Mouse (Mus musculus) CD4-positive, CD25-positive, alpha-beta regulatory T cell, adult 2 months (primary cell): ENCODE measurements around the gene Kansl3.
A peak's percentile ranks its signal among the peaks of the same experiment; 100 is the strongest.

Experiments
- DNase-seq: peaks from one replicate; pipeline ENCODE4 v3.0.0-alpha.2; 2012; ENCODE audit warnings: low read depth, low spot score

The Kansl3 gene

GRCm38 (mm10) chr1:36368969-36369645, at the start of gene Kansl3:
TSS of gene Kansl3 (minus strand) at chr1:36369181.
- peak; percentile 95 for DNase-seq

- DNase-seq = no peak
Measured at GRCm38 (mm10) chr1:36404531-36404930, 35.5 kb upstream of the Kansl3 start.

GRCm38 (mm10) chr1:36401509-36401908, 32.5 kb upstream of the Kansl3 start:
- DNase-seq = no peak

GRCm38 (mm10) chr1:36397041-36397440, 28.1 kb upstream of the Kansl3 start:
- no peak for DNase-seq

- DNase-seq = no peak
Measured at GRCm38 (mm10) chr1:36379582-36379981, 10.6 kb upstream of the Kansl3 start.

- no peak for DNase-seq
Measured at GRCm38 (mm10) chr1:36378880-36379279, 9.9 kb upstream of the Kansl3 start.

GRCm38 (mm10) chr1:36371934-36372845, 3.2 kb upstream of the Kansl3 start, which contains the start of gene Fer1l5:
TSS of gene Fer1l5 (plus strand) at chr1:36372291.
- no peak for DNase-seq

GRCm38 (mm10) chr1:36370918-36371317, 1.9 kb upstream of the Kansl3 start:
- DNase-seq = no peak

GRCm38 (mm10) chr1:36368112-36368968, 641 bp downstream of the Kansl3 start:
- DNase-seq = peak; percentile 64

GRCm38 (mm10) chr1:36367698-36368097, 1.3 kb downstream of the Kansl3 start:
- DNase-seq = no peak

- no peak for DNase-seq
Measured at GRCm38 (mm10) chr1:36356955-36357695, 11.9 kb downstream of the Kansl3 start.

GRCm38 (mm10) chr1:36352351-36352750, 16.6 kb downstream of the Kansl3 start:
- no peak for DNase-seq

GRCm38 (mm10) chr1:36342547-36342946, 26.4 kb downstream of the Kansl3 start:
- DNase-seq = no peak

GRCm38 (mm10) chr1:36332955-36333887, 35.8 kb downstream of the Kansl3 start:
- no peak for DNase-seq

- no peak for DNase-seq
Measured at GRCm38 (mm10) chr1:36331743-36332142, 37.2 kb downstream of the Kansl3 start.

- no peak for DNase-seq
Measured at GRCm38 (mm10) chr1:36326815-36327214, 42.2 kb downstream of the Kansl3 start.

- no peak for DNase-seq
Measured at GRCm38 (mm10) chr1:36325900-36326321, 43.1 kb downstream of the Kansl3 start.

GRCm38 (mm10) chr1:36323746-36324448, 45.1 kb downstream of the Kansl3 start:
- peak; percentile 64 for DNase-seq

- no peak for DNase-seq
Measured at GRCm38 (mm10) chr1:36323076-36323475, 45.9 kb downstream of the Kansl3 start.
